Mouse (Mus musculus) liver, adult 2 months (tissue): ENCODE data around the gene Gpr142. TPM values are rescaled to one million over a fixed set of nuclear protein-coding genes. Genes with fewer than 3 reads are reported as not detected.
A peak's percentile ranks its signal among the peaks of the same experiment; 100 is the strongest.

Experiments
- DNase-seq: peaks from one replicate; pipeline ENCODE4 v3.0.0-alpha.2; 2011; ENCODE audit warnings: low read depth, low spot score; ENCODE audit errors: extremely low read depth
- H3K27ac ChIP-seq: fragments of 200-500 bp; replicated peaks from 2 replicates; pipeline ENCODE4 v1.5.1; 2012; ENCODE audit warnings: low read depth, mild to moderate bottlenecking, control low read depth, inconsistent platforms, low read length; ENCODE audit not compliant: insufficient read depth
- H3K27me3 ChIP-seq: fragments of 200-500 bp; 2 replicates; pipeline ENCODE4 v1.6.1; 2012; ENCODE audit warnings: mild to moderate bottlenecking, moderate library complexity, low read length, inconsistent platforms; ENCODE audit not compliant: control insufficient read depth, insufficient read depth
- H3K36me3 ChIP-seq: fragments of 200-500 bp; 2 replicates; pipeline ENCODE4 v1.6.1; 2012; ENCODE audit warnings: low read length, inconsistent platforms; ENCODE audit not compliant: control insufficient read depth, insufficient read depth
- H3K4me1 ChIP-seq: fragments of 200-500 bp; 2 replicates; pipeline ENCODE4 v1.6.1; 2011; ENCODE audit warnings: low read length; ENCODE audit not compliant: control insufficient read depth, insufficient read depth
- H3K4me3 ChIP-seq: fragments of 200-500 bp; 2 replicates; pipeline ENCODE4 v1.5.1; 2011; ENCODE audit warnings: low read depth, mild to moderate bottlenecking, control low read depth, low read length, moderate library complexity; ENCODE audit not compliant: insufficient read depth
- H3K79me2 ChIP-seq: fragments of 200-500 bp; 2 replicates; pipeline ENCODE4 v1.6.1; 2012; ENCODE audit warnings: inconsistent platforms, mild to moderate bottlenecking, low read length, moderate library complexity; ENCODE audit not compliant: control insufficient read depth, insufficient read depth
- H3K9ac ChIP-seq: fragments of 200-500 bp; 2 replicates; pipeline ENCODE4 v1.6.1; 2012; ENCODE audit warnings: low read depth, mild to moderate bottlenecking, control low read depth, inconsistent platforms, low read length
- CTCF ChIP-seq: fragments of 200-500 bp; IDR thresholded peaks from 2 replicates; pipeline ENCODE4 v1.5.1; 2011; ENCODE audit warnings: low read depth, low read length, control low read depth
- POLR2A ChIP-seq: fragments of 200-500 bp; IDR thresholded peaks from 2 replicates; pipeline ENCODE4 v1.6.1; 2011; ENCODE audit warnings: low read length, control low read depth; ENCODE audit not compliant: insufficient read depth; ENCODE audit errors: extremely low read depth
- WGBS: fragments of 180-500 bp; shearing (Covaris S2); methylation state at CpG from one replicate; pipeline ENCODE4 v1.1.7; 2018; 5-methylcytosine and 5-hydroxymethylcytosine counted together
- polyA plus RNA-seq: library from polyadenylated mRNA; depleted of rRNA; stranded (reverse); fragments of >200 nt; gene quantifications from 2 replicates; pipeline ENCODE4 v1.2.3, GENCODE M21; 2012
- total RNA-seq: library from RNA; depleted of rRNA; stranded (reverse); fragments of >200 nt; gene quantifications from 2 replicates; pipeline ENCODE4 v1.2.3, GENCODE M21; 2014

Gpr142 gene
- total and polyA plus RNA-seq, 2 experiments = not detected

- Histone ChIP-seq H3K79me2 (no peaks in the 10 kb centered on the region), H3K4me1 (peaks cover 2% of the 10 kb centered on the region; the same call in 1 of the 2 replicates), H3K27me3 (no peaks in the 10 kb centered on the region), H3K36me3 (no peaks in the 10 kb centered on the region), H3K9ac (no peak overlapping the region), H3K27ac (no peak overlapping the region), H3K4me3 (no peak overlapping the region)
- TF ChIP-seq POLR2A (no peak), CTCF (no peak)
- no peak for DNase-seq
- 89% methylated on average over 11 of the region's 11 CpGs for WGBS
Measured at GRCm38 (mm10) chr11:114814873-114815592, 16.3 kb downstream of the Gpr142 start.

GRCm38 (mm10) chr11:114816934-114817333, 18.2 kb downstream of the Gpr142 start:
- Histone ChIP-seq H3K27me3 (no peaks in the 10 kb centered on the region), H3K9ac (no peak overlapping the region), H3K79me2 (no peaks in the 10 kb centered on the region), H3K36me3 (no peaks in the 10 kb centered on the region), H3K4me3 (no peak overlapping the region), H3K27ac (no peak overlapping the region), H3K4me1 (peaks cover 2% of the 10 kb centered on the region; the same call in 1 of the 2 replicates)
- DNase-seq = no peak
- 93% methylated on average over 4 of the region's 4 CpGs for WGBS
- no peak for TF ChIP-seq POLR2A
- no peak for TF ChIP-seq CTCF

GRCm38 (mm10) chr11:114818185-114818584, 19.5 kb downstream of the Gpr142 start:
- Histone ChIP-seq H3K27ac (no peak overlapping the region), H3K4me1 (0 out of 2 replicates have a peak, but pooled peaks cover 2% of the 10 kb centered on the region), H3K79me2 (no peaks in the 10 kb centered on the region), H3K9ac (no peak overlapping the region), H3K27me3 (no peaks in the 10 kb centered on the region), H3K4me3 (no peak overlapping the region), H3K36me3 (no peaks in the 10 kb centered on the region)
- TF ChIP-seq CTCF = no peak
- TF ChIP-seq POLR2A = no peak
- WGBS = 90% methylated on average over 7 of the region's 7 CpGs
- peak; percentile 24 for DNase-seq

GRCm38 (mm10) chr11:114819110-114819509, 20.4 kb downstream of the Gpr142 start:
- Histone ChIP-seq H3K27me3 (no peaks in the 10 kb centered on the region), H3K36me3 (no peaks in the 10 kb centered on the region), H3K79me2 (no peaks in the 10 kb centered on the region), H3K4me1 (0 out of 2 replicates have a peak, but pooled peaks cover 2% of the 10 kb centered on the region), H3K27ac (no peak overlapping the region), H3K9ac (no peak overlapping the region), H3K4me3 (no peak overlapping the region)
- TF ChIP-seq POLR2A (no peak), CTCF (no peak)
- DNase-seq = no peak
- WGBS = 79% methylated on average over 2 of the region's 2 CpGs

- no peak for DNase-seq
- TF ChIP-seq CTCF = no peak
- TF ChIP-seq POLR2A = no peak
- Histone ChIP-seq H3K4me3 (no peak overlapping the region), H3K4me1 (0 out of 2 replicates have a peak, but pooled peaks cover 2% of the 10 kb centered on the region), H3K27me3 (no peaks in the 10 kb centered on the region), H3K27ac (no peak overlapping the region), H3K79me2 (no peaks in the 10 kb centered on the region), H3K36me3 (no peaks in the 10 kb centered on the region), H3K9ac (no peak overlapping the region)
- WGBS = 79% methylated on average over 3 of the region's 3 CpGs
Measured at GRCm38 (mm10) chr11:114820444-114820843, 21.7 kb downstream of the Gpr142 start.

GRCm38 (mm10) chr11:114821325-114821724, 22.6 kb downstream of the Gpr142 start:
- 58% methylated on average over 1 of the region's 1 CpGs for WGBS
- H3K27me3 ChIP-seq = no peaks in the 10 kb centered on the region
- no peak for DNase-seq
- H3K79me2 ChIP-seq = no peaks in the 10 kb centered on the region
- no peak overlapping the region for H3K9ac ChIP-seq
- no peak overlapping the region for H3K27ac ChIP-seq
- H3K4me3 ChIP-seq = no peak overlapping the region
- 0 out of 2 replicates have a peak, but pooled peaks cover 2% of the 10 kb centered on the region for H3K4me1 ChIP-seq
- TF ChIP-seq POLR2A = no peak
- TF ChIP-seq CTCF = no peak
- H3K36me3 ChIP-seq = no peaks in the 10 kb centered on the region
